Mouse (Mus musculus): ENCODE data around the gene Slc4a5.
A peak's percentile ranks its signal among the peaks of the same experiment; 100 is the strongest.

Slc4a5 gene

DNA sequence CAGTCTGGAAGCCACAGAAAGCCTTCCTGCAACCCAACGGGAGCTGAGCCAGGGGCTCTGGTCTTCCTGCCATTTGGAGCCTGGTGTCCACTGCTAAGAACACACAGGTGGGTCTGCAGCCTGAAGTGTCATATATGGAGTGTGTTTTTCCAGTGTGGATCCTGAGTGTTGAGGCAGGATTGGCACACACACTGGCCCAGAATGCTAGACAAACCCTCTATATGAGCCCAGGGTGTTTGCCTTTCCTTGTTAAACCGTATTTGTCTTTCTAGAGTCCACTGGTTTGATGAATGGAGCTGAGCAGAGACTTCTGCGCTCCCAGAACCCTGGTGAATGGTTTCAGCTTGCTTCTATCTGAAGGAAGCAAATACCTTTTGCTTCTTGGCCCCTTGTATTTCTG lies at the start of gene Slc4a5:
Gene Slc4a5, plus strand, starts transcription at position 15 of the 400 bp plus-strand sequence.
- DNase-seq (ENCODE audit: low spot score), result no peak

DNA sequence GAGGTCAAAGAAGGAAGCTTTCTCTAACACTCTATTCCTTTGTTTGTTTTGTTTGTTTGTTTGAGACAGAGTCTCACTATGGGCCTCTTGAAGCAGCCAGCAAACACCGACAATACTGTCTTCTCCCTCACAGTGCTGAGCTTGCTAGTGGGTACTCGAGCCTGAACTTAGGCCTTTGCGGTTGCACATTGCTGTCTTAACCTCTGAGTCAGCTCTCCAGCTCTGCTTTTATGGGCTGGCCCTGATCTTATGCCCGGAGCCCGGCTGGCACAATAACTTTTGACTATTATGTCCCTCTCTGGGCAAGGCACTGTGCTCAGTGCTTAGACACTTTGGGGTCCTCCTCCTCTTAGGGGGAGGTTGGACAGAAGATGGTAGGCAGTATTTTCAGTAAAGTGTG lies 49.8 kb upstream of the Slc4a5 start:
- no peak for DNase-seq (ENCODE audit: low spot score)

DNA sequence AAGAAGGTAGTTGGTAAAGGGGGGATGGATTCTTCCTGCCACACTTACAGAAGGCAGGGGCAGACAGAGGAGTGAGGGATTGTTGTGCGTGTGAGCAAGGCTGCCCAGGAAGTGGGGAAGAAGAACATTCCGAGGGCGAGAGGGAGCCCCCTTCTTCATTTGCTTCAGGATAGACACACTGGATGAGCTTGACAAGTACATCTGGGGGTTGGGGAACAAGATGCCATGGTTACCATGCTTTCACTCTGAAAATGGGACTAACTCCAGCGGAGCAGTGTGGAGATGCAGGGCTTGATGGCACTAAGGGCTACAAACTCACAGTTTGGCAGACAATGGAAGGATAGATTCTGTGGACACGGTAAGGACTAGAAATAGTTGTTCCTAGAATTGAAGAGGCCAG lies 48.6 kb upstream of the Slc4a5 start:
- no peak for DNase-seq (ENCODE audit: low spot score)

DNA sequence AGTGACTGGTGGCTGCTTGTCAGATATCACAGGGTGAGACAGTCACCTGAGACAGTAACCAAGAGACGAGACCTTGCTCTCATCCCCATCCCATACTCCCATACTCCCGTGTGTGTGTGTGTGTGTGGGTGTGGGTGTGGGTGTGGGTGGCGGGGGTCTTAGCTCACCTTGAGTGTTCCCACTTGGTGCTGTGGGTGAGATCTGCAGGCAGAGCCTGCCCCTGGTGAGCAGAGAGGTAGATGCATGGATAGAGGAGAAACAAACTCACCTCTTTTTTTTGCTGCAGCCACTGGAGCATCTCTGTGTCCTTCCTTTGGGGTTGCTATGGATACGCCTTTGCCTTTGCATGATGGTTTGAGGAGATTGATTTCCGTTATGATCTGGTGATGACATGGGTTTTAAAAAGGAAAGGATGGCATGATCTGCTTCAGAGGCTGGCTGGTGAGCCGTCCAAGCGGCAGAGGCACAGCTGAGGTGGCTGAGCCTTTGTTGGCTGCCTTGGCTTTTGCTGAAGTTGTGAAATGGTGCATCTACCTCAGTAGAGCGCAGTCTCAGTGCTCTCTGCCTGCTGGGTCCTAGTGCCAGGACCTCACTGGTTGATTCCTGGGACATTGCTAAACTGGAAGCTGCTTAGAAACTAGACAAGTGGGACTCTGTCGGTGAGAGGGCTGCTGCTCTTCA lies 47.2 kb upstream of the Slc4a5 start:
- no peak for DNase-seq (ENCODE audit: low spot score)

DNA sequence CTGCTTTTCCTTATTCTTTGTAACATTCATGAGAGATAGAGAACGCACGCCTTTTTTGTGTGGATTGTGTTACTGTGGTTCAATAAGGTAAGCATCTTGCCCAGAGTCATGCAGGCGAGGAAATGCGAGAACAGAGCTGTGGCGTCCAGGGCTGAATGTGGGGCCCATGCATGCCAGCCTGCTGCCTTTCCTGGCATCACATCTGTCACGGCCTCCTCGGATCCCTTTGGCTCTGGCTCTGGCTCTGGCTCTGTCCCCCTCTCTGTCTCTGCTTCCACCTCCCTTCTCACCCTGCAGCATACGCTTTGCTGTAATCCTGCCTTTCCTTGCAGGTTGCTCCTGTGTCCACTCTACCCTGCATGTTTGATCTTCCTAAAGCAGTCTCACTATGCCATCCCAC lies 43.6 kb upstream of the Slc4a5 start:
- DNase-seq (ENCODE audit: low spot score), result no peak

DNA sequence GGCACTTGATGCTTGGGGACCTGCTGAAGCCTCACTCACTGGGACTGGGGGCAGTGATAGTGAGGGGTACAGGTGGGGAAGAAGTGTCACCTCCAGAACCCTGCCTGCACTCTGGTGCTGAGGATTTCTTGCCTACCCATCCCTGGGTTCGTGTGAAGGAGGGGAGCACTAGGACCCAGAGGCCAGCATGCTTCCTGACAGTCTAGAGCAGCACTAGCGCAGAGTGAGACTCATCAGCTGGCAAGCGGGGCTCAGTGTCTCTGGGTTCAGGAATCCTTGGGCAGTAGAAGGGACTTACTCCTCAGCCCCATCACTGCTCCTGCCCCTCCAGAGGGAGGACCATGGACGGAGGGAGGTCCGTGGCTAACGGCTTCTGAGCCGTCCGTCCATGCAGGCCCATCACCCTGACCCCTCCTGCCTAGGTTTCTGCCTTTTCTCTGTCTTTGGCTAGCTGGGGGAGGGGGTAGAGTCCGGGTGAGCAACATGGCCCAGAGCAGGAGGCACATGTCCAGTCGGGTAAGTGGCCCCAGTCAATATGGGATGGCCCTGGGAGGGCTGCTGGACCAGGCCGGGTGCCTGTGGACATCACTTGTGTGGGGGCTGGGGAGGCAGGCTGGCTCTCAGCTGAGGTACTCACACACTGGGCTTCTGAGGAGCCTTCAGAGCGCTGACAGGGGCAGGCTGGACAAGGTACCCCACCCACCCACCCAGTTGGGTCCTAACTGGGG lies 40.1 kb upstream of the Slc4a5 start:
- peak; percentile 60 for DNase-seq (ENCODE audit: low spot score)

DNA sequence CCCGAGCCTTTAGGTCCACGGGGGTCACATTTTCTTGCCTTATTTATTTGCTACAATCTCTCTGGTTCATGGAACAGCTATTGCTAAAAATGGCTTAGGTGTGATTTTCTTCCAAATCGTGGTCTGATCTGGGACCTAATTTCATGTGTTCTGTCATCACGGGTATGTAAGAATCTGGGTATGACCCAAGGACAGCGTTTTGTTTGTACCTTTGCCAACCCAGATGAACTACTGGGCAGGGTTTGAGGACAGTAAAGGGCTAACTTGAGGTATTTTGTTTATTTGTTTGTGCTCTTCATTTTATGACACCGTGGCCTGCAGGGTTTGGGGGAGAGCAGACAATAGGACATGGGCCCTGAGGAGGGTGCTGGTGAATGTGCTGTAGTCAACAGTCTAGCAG lies 39.0 kb upstream of the Slc4a5 start:
- DNase-seq (ENCODE audit: low spot score), result no peak

DNA sequence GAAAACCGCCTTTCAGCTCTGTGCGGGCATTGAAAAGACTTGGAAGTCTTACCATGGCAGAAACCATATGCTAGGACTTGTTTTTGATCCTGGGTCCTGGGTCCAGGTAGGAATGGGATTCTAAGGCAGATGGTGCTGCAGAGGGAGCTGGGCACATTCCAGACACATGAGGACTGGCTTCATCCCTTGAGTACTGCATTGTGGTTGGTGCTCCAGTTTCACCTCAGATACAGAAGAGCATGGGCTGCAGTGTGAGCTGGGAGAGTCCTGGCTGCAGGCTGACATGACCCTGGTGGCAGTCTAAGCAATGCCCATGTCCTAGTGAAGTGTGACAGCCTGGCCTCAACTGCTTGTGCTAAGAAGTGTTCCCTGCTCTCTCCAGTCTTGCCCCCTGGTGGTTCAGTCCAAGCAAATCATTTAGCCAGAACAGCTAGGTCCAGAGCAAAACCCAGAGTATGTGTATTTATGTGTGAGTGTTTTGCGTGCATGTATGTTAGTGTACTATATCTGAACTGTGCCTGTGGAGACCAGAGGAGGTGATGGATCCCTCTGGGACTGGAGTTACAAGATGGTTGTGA lies 34.7 kb upstream of the Slc4a5 start:
- DNase-seq (ENCODE audit: low spot score), result no peak

DNA sequence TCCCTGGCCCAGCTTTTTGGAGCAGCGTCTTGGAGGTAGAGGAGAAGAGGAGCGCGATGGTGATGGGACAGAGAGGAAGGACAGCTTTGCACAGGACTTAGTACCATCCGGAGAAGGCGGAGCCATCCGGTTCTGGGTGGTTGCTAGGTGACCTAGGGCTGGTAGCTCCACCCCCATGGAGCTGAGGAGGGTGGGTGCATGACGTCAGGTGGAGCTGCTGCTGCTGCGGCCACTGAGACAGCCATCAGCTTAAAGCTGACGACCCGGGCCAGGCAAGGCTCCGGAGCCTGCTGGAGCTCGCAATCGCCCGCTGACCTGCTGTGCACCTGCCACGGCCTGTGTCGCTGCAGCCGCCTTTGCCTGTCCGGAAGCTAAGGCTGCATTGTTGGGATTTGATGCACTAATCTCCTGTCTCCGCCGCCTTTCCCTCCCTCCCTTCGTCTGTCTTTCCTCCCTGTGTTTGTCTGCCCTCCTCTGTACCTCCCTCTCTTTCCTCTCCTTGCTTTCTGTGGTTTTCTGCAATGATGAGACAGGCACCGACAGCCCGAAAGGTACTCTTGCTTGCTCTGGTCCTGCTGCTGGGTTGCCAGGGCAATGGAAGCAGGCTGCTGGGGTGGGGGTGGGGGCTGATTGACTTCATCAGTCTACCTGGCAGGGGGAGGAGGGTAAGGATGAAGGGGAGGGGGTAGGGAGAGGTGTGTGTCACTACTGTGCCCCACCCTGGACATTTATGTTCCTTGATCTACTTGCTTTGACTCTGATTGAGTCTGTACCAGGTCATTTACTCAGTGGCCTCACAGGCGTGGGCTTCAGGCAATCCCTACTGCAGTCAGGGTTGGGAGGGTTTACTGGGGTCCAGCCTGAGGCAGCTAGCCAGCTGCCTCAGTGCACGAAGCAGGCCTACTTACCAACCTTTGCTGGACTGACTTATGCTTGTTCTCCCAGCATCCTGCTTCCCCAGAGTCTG lies 33.5 kb upstream of the Slc4a5 start:
- peak; percentile 79 for DNase-seq (ENCODE audit: low spot score)

DNA sequence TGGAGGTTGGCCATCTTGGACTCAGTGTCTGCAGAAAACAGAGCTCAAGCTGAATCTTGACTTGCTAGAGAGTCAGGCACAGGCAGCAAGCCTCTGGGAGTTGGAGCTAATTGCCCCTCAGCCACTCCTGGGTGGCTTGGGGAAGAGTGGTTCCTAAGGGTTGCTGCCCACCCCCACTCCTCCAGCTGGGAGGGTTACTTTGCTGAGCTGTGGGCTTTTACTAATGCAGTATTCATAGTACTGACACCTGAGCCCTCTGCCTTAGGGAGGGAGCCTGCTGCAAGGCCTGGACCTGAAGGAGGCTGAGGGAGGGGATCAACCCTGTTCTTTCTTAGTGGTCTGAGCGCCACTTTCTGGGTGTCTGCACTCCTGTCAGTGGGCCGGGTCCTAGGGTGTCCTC lies 32.7 kb upstream of the Slc4a5 start:
- no peak for DNase-seq (ENCODE audit: low spot score)

DNA sequence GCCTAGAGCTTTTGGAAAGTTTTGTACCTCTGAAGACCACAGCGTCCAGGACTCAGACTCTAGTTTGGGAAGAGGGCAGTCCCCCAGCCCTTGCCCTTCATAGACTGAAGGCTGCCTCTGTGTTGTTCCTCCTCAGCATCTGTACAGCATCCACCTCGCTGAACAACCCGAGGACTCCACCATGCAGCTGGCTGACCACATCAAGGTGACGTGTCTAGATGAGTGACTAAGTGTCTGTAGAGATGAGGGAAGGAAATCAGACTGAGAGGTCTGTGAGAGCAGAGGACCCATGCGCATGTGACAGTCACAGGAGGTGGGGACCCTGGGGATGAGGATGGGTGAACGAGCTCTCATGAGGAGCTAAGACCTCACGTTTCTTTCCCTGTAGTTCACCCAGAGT lies 26.1 kb upstream of the Slc4a5 start:
- no peak for DNase-seq (ENCODE audit: low spot score)

DNA sequence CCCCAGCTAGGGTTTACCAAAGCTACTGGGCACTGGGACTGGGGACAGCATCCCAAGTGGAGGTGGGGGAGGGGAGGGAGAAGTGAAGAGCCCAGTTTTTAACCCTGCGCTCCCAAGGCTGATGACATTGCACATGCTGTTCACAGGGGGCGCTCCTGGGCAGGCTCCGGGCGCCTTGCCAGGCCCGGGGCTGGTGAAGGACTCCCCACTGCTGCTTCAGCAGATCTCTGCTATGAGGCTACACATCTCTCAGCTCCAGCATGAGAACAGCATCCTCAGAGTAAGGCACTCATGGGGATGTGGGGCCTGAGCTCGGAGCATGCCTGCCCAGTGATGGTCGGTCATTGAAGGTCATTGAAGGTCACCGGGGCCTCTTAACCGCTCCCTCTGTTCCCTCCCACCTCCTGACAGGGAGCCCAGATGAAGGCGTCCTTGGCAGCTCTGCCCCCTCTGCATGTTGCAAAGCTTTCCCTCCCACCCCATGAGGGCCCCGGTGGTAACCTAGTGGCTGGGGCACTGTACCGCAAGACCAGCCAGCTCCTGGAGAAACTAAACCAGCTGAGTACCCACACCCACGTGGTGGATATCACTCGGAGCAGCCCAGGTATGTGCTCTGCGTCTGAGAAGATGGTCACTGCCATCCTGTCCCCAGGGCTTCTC lies 22.2 kb upstream of the Slc4a5 start:
- peak; percentile 85 for DNase-seq (ENCODE audit: low spot score)

DNA sequence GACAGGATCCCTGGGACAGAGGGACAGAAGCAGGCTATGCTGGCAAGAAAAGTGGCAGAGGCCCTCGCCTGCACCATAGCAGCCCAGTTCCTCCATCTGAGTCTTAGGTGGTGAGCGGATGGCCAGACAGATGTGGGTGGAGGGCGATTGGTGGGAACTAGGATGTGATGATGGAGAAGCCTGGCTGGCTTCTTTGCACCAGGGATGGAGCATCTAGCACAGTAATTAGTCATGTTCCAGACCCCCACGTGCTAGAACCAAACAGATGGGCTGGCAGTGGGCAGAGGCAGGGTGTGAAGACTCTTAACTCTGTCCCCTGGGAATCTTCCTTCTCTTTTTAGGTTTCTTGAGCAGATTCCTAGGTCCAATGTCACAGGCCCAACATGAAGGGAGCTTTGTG lies 16.3 kb upstream of the Slc4a5 start:
- no peak for DNase-seq (ENCODE audit: low spot score)

DNA sequence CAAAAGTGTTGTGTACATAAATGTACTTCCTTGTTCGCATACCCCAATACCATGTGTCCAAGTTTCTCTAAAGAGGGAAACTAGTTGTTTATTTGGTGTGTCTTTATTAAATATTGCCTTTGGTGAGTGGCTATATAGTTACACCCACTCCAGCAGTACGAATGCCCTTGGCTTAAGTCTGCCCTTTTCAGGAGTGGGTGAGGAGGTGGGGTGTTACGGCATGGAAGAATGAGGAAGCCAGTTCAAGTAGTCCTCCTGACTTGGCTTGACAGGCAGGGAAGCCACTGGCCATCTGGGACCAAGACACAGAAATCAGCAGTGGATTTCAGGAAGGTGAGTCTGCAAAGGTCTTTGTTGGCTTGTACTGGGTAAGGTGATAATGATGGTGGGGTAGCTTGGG lies 13.8 kb upstream of the Slc4a5 start:
- DNase-seq (ENCODE audit: low spot score), result no peak

DNA sequence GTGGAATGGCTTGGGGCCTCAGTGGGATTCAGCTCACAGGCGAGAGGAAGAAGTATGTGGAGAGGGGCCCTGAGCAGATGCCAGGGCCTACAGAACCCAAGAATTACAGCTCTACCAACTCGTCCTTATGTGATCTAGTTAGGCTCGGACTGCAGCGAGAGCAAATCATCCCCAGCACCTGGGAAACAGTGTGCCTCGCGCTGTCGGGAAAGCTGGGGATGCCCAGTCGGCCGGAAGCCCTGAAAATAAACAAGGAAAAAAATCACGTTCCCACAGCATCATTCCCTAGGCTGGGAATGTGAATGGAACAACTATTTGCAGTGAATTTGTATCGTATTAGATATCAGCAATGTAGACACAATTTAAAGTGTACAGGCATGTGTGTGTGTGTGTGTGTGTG lies 13.3 kb upstream of the Slc4a5 start:
- DNase-seq (ENCODE audit: low spot score), result no peak

DNA sequence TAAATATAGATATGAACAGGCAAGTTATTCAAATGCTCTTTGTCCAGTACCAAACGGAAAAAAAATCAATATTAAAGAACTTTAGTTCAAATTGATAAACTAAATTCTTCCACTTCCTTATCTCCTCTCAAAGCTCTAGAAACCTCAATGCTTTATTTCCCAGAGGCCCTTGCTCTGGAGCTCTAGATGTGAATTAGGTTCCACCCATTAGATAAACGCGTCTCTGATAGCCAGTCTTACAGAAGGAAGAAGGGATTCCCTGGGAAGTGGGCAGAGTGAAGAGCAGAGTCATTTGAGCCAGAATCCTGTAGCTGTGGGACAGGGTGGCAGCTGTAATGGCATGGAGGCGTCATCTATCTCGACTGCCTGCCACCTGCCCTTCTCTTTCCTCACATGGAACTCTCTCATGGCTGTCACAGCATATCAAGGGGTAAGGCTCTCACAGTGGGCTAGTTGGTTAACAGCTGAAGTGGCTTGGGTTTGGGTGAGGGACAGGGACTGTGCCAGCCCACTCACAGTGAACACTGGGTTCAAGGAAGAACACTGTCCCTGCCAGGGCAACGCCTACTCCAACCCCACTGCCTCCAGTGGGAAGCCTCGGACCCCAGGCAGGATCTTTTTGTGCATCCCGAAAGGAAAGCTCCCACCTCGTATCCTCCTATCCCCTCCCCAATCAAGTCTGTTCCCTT lies 12.1 kb upstream of the Slc4a5 start:
- DNase-seq (ENCODE audit: low spot score), result no peak

DNA sequence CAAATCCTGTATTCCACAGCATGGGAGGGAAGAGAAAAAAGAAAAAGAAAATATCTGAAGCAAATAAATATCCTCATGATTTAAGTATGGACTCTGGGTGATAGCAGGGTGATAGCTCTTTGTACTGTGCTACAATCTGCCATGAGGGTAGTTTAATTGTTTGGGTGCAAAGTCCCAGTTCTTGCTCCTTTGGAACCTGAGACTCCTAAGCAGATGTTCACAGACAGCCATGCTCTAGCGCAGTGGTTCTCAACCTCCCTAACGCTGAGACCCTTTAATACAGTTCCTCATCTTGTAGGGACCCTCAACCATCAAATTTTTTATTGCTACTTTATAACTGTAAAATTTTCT lies 11.6 kb upstream of the Slc4a5 start:
- DNase-seq (ENCODE audit: low spot score), result no peak

DNA sequence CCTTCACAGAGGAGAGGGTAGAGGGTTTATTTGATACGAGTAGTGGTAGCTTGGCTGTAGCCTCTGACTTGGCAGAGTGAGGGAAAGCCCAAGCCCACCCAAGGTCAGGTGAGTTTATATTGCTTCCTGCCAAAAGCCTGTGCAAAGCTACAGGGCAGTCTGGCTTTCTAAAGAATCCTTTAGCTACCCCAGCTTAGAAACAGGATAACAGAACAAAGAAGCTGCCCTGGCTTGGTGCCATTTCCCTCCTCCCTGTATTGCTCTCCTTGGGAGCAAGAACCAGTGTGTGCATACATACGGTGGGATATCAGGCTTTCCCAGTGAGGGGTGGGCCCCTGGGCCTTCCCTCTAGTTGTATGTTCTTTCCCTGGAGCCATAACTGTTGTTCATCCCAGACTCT lies 9.1 kb upstream of the Slc4a5 start:
- peak; percentile 78 for DNase-seq (ENCODE audit: low spot score)

DNA sequence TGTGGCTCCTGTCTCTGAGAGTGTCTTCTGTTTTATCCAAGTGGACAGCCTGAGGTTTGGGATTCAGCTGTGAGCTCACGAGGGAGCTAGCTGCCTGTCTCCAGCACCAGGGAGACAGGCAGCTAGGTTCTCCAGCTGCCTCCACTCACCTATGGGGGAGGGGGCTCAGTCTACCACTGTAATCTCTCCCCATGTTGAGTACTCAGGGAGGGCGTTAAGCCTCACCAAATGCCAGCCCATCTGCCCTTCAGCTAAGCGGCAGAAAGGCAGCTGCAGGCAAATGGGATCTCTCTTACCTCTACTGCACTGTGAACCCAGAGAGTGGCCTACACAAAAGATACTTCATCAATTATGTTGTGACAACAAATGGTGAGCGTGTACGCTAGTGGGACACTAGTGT lies 8.1 kb upstream of the Slc4a5 start:
- DNase-seq (ENCODE audit: low spot score), result no peak

DNA sequence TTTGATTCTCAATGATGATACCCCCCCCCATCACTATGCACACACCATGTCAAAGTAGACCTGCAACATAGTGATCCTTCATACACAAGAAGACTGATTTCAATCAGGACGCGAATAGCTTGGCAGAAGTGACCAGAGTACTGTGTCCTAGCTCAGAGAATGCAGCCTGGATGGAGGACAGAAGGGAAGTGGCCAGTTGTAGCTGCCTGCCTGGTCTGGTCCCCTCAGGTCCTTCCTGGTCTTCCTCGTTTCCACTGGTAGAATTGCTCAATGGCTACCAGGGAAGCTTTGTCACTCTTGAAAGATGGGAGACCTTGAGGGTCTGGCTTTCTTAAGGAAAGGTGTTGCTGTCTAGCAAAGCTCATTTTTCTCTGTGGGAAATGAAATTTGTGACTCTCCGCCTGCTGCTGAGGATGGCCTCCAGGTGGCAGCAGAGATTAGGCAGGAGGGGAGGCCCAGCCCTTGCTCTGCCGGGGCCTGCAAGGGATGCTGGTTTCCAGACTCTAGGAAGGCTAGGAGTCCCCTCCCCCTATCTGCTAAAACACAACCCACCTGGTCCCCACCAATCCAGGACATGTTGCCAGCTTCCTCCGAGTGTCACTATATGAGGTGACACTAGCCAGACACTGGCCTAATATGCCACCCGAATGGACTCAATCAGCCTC lies 4.5 kb upstream of the Slc4a5 start:
- DNase-seq (ENCODE audit: low spot score), result peak; percentile 92

DNA sequence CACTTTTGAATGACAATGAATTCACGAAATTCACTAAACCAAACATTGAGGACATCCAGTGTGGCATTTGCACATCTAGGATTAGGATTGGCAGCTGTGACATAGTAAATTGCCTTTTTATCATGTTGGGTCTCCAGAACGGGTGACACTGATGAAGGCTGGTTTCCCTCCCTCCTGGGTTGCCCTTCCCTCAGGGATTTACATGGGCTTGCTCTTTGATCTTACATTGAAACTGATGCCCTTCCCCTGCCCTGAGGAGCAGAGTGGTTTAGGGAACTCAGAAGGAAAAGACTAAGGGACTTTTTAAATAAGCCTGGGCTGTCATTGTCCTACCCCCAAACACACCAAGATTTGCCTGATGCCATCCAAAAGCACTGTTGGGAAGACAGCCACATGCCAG lies 11.9 kb downstream of the Slc4a5 start:
- DNase-seq (ENCODE audit: low spot score), result no peak
